Mouse (Mus musculus) stomach, embryonic 16.5 days (tissue): Measurements from ENCODE around the gene ccdc198. TPM values are rescaled to one million over a fixed set of nuclear protein-coding genes. Genes with fewer than 3 reads are reported as not detected.

Source experiments
- ATAC-seq: fragments of 200-750 bp; cut with Nextera tagmentation; 2 replicates; pipeline ENCODE4 v1.8.0; 2017; ENCODE audit warnings: moderate number of reproducible peaks, moderate TSS enrichment; ENCODE audit not compliant: insufficient read depth, low FRiP score
- H3K27ac ChIP-seq: fragments of 300-500 bp; sonication (generic); 2 replicates; pipeline ENCODE4 v1.5.1; 2014; ENCODE audit warnings: low read length
- H3K27me3 ChIP-seq: fragments of 300-500 bp; sonication (generic); 2 replicates; pipeline ENCODE4 v1.6.1; 2014; ENCODE audit warnings: low read length, control low read depth, mixed read lengths; ENCODE audit not compliant: control insufficient read depth, insufficient read depth
- H3K36me3 ChIP-seq: fragments of 300-500 bp; sonication (generic); 2 replicates; pipeline ENCODE4 v1.6.1; 2014; ENCODE audit warnings: low read length; ENCODE audit not compliant: control insufficient read depth, insufficient read depth
- H3K4me1 ChIP-seq: fragments of 300-500 bp; sonication (generic); 2 replicates; pipeline ENCODE4 v1.6.1; 2014; ENCODE audit warnings: low read length, control low read depth, mixed read lengths; ENCODE audit not compliant: control insufficient read depth, insufficient read depth
- H3K4me2 ChIP-seq: fragments of 300-500 bp; sonication (generic); 2 replicates; pipeline ENCODE4 v1.6.1; 2014; ENCODE audit warnings: low read depth, low read length, mixed read lengths
- H3K4me3 ChIP-seq: fragments of 300-500 bp; sonication (generic); replicated peaks from 2 replicates; pipeline ENCODE4 v1.5.1; 2014; ENCODE audit warnings: mild to moderate bottlenecking, low read length
- H3K9ac ChIP-seq: fragments of 300-500 bp; sonication (generic); 2 replicates; pipeline ENCODE4 v1.6.1; 2014; ENCODE audit warnings: low read length
- H3K9me3 ChIP-seq: fragments of 300-500 bp; sonication (generic); replicated peaks from 2 replicates; pipeline ENCODE4 v1.6.1; 2016; ENCODE audit warnings: low read length, control low read depth; ENCODE audit not compliant: control insufficient read depth
- WGBS: fragments of 180-500 bp; shearing (Covaris S2); extraction: QIAGEN DNeasy Blood & Tissue Kit; methylation state at CpG from one replicate; pipeline ENCODE4 v1.1.7; 2014; 5-methylcytosine and 5-hydroxymethylcytosine counted together
- polyA plus RNA-seq: library from polyadenylated mRNA; unstranded; fragments of >200 nt; fragmentation: Nextera tagmentation; extraction: Ambion mirVana; gene quantifications from 2 replicates; pipeline ENCODE4 v1.2.1, GENCODE M21; 2015

Gene ccdc198
- polyA plus RNA-seq, 1 experiment from 2014 or later: 18.5 TPM

- Histone ChIP-seq H3K9ac (peak within 1 kb of the TSS; percentile 98), H3K4me1 (peaks cover 22% of the 10 kb centered on the region), H3K9me3 (no peaks in the 10 kb centered on the region), H3K4me2 (peak within 1 kb of the TSS; percentile 89), H3K4me3 (peak within 1 kb of the TSS; percentile 96), H3K27me3 (no peaks in the 10 kb centered on the region), H3K36me3 (no peaks in the 10 kb centered on the region), H3K27ac (peak within 1 kb of the TSS; percentile 43)
- ATAC-seq: peak; percentile 97
- WGBS: under 1% methylated on average over 68 of the region's 86 CpGs
Measured at GRCm38 (mm10) chr14:49171867-49172581, 73.2 kb downstream of the ccdc198 start, which contains the start of gene Naa30. Gene Naa30, plus strand, starts transcription at chr14:49172226.

GRCm38 (mm10) chr14:49171286-49171685 is 74.0 kb downstream of the ccdc198 start:
- peak overlapping the region; percentile 64 for H3K4me2 ChIP-seq
- peak overlapping the region; percentile 43 for H3K27ac ChIP-seq
- peak; percentile 58; the same call in 1 of the 2 replicates for ATAC-seq
- H3K9me3 ChIP-seq: no peaks in the 10 kb centered on the region
- H3K4me1 ChIP-seq: peaks cover 22% of the 10 kb centered on the region
- peak overlapping the region; percentile 96 for H3K4me3 ChIP-seq
- 20% methylated on average over 8 of the region's 8 CpGs for WGBS
- no peaks in the 10 kb centered on the region for H3K27me3 ChIP-seq
- H3K36me3 ChIP-seq: no peaks in the 10 kb centered on the region
- peak overlapping the region; percentile 98 for H3K9ac ChIP-seq

Other genes with a start within 250 kb of the ccdc198 start
- 24.4 and 26.4 TPM in 2 replicates for gene Ap5m1, start 179.4 kb downstream of the ccdc198 start, polyA plus RNA-seq
- 40.3 TPM in 2 replicates for gene Exoc5, start 178.8 kb downstream of the ccdc198 start, polyA plus RNA-seq
- gene Naa30, start 73.2 kb downstream of the ccdc198 start, polyA plus RNA-seq: 5.0 and 7.5 TPM in 2 replicates